Mouse (Mus musculus) intestine, embryonic 14.5 days (tissue): Measurements from ENCODE around the gene Tgm5. TPM values are rescaled to one million over a fixed set of nuclear protein-coding genes. Genes with fewer than 3 reads are reported as not detected.
A peak's percentile ranks its signal among the peaks of the same experiment; 100 is the strongest.

Experiments used
- ATAC-seq: fragments of 200-750 bp; cut with Nextera tagmentation; replicated peaks from 2 replicates; pipeline ENCODE4 v1.8.0; 2017; ENCODE audit warnings: low read depth, moderate number of reproducible peaks, moderate TSS enrichment, moderate library complexity; ENCODE audit not compliant: low FRiP score, low TSS enrichment
- DNase-seq: peaks from one replicate; pipeline ENCODE4 v3.0.0-alpha.2; 2018; ENCODE audit warnings: low spot score
- H3K27ac ChIP-seq: fragments of 300-500 bp; sonication (generic); 2 replicates; pipeline ENCODE4 v1.5.1; 2014; ENCODE audit warnings: low read depth, mild to moderate bottlenecking, control low read depth
- H3K27me3 ChIP-seq: fragments of 300-500 bp; sonication (generic); replicated peaks from 2 replicates; pipeline ENCODE4 v1.6.1; 2014; ENCODE audit warnings: low read length, control low read depth; ENCODE audit not compliant: control insufficient read depth, insufficient read depth
- H3K36me3 ChIP-seq: fragments of 300-500 bp; sonication (generic); 2 replicates; pipeline ENCODE4 v1.6.1; 2014; ENCODE audit warnings: low read length, control low read depth; ENCODE audit not compliant: control insufficient read depth, insufficient read depth
- H3K4me1 ChIP-seq: fragments of 300-500 bp; sonication (generic); replicated peaks from 2 replicates; pipeline ENCODE4 v1.6.1; 2014; ENCODE audit warnings: low read length, control low read depth, mixed read lengths; ENCODE audit not compliant: control insufficient read depth, insufficient read depth
- H3K4me2 ChIP-seq: fragments of 300-500 bp; sonication (generic); 2 replicates; pipeline ENCODE4 v1.6.1; 2014; ENCODE audit warnings: low read length
- H3K4me3 ChIP-seq: fragments of 300-500 bp; sonication (generic); 2 replicates; pipeline ENCODE4 v1.5.1; 2014; ENCODE audit warnings: low read depth, low read length, control low read depth, mixed read lengths
- H3K9ac ChIP-seq: fragments of 300-500 bp; sonication (generic); 2 replicates; pipeline ENCODE4 v1.6.1; 2014; ENCODE audit warnings: mild to moderate bottlenecking, low read length
- H3K9me3 ChIP-seq: fragments of 300-500 bp; sonication (generic); 2 replicates; pipeline ENCODE4 v1.6.1; 2016; ENCODE audit warnings: low read length, control low read depth; ENCODE audit not compliant: control insufficient read depth
- whole genome bisulfite sequencing: fragments of 180-500 bp; shearing (Covaris S2); extraction: QIAGEN DNeasy Blood & Tissue Kit; methylation state at CpG from one replicate; pipeline ENCODE4 v1.1.7; 2014; 5-methylcytosine and 5-hydroxymethylcytosine counted together
- polyA plus RNA-seq: library from polyadenylated mRNA; unstranded; fragments of >200 nt; fragmentation: Nextera tagmentation; extraction: Ambion mirVana; gene quantifications from 2 replicates; pipeline ENCODE4 v1.2.1, GENCODE M21; 2014

Gene Tgm5
- polyA plus RNA-seq, 1 experiment from 2014 or later, result 0.11 TPM

DNA sequence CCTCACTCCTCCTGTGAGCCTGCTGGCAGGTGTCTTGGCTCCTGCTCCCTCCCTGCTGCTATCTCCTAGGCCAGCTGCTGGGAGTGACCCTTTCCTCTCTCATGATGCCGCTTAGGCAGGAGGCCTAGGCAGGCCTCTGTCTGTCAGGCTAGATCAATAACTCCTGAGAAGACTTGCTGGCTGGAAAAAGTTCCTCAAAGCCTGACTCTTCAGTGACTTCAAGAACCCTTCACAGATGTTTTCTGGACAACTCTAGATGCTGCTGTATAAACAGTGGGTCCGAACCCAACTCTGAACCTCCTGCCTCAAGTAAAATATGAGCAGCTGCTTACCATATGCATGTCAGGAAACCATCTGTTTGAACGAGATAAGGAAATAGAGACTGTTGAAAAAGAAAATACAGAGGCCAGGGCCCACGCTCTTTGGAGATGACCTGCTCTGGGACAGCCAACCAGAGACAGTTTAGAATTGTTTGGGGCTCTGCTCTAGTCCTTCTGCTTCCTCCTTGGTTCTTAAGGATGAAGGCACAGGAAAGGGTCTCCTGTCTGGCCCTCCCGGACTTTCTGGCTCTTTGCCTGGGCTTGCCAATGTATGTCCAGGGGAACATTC is 48.8 kb downstream of the Tgm5 start, which contains the start of gene Epb42:
Gene Epb42 (minus strand): TSS at position 340 of the 609 bp plus-strand sequence.
- H3K4me3 ChIP-seq, result no peak within 1 kb of the TSS

DNA sequence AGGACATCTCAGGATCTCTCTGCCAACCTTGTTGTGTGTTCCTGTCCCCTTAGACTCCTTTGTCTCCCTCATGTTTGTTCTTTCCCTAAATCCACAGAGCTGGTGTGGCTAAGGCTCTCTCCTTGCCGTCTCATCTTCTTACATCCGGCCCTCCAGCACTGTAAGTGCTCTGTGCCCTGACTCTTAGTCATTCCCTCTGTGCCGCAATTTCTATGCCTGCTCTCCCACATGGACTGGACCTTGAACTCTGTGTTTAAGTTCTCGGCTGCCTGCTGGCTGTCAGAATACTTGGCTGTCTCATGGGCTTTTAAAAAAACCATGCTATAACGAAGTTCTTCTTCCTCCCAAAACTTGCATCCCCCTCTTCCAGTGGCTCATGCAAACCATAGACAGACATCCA is 62.7 kb downstream of the Tgm5 start:
- DNase-seq (no peak), ATAC-seq (no peak)
- no peak overlapping the region for H3K27ac ChIP-seq
- WGBS, result 70% methylated on average over 5 of the region's 5 CpGs
- no peak overlapping the region for H3K4me2 ChIP-seq
- H3K9ac ChIP-seq, result no peak overlapping the region
- H3K4me3 ChIP-seq, result no peak overlapping the region
- H3K9me3 ChIP-seq, result no peaks in the 10 kb centered on the region
- H3K27me3 ChIP-seq, result no peaks in the 10 kb centered on the region
- no peaks in the 10 kb centered on the region for H3K4me1 ChIP-seq
- H3K36me3 ChIP-seq, result no peaks in the 10 kb centered on the region

More for the DNA sequence above, 48.8 kb downstream of the Tgm5 start, which contains the start of gene Epb42:
- Histone ChIP-seq H3K9ac (no peak within 1 kb of the TSS), H3K4me1 (no peaks in the 10 kb centered on the region), H3K36me3 (no peaks in the 10 kb centered on the region), H3K4me2 (no peak within 1 kb of the TSS), H3K27me3 (no peaks in the 10 kb centered on the region), H3K27ac (no peak within 1 kb of the TSS), H3K9me3 (no peaks in the 10 kb centered on the region)
- no peak for DNase-seq
- whole genome bisulfite sequencing, result 58% methylated on average over 5 of the region's 5 CpGs
- ATAC-seq, result no peak

DNA sequence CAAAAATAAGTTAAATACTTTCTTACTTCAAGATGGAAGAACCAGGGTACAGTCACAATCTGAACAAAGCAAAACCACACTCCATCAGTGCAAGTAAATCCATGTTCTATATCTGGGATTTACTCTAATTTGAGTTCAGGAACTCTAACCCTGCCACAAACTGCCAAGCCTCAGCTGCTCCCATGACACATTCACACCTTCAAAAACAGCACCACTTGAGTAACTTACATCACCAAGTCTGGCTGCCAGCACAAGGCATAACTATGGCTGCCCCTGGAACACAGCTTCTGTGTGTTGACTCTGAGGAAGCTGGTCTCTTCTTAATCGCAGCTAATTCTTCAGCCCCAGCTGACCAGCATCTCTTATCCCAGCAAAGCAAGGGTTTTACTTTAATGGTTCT is 68.5 kb downstream of the Tgm5 start:
- WGBS, result 87% methylated on average over 1 of the region's 1 CpGs
- H3K4me1 ChIP-seq, result no peaks in the 10 kb centered on the region
- H3K27ac ChIP-seq, result no peak overlapping the region
- H3K36me3 ChIP-seq, result peaks cover 39% of the 10 kb centered on the region
- H3K27me3 ChIP-seq, result no peaks in the 10 kb centered on the region
- H3K4me3 ChIP-seq, result no peak overlapping the region
- no peak for ATAC-seq
- H3K9ac ChIP-seq, result no peak overlapping the region
- H3K9me3 ChIP-seq, result no peaks in the 10 kb centered on the region
- H3K4me2 ChIP-seq, result no peak overlapping the region
- DNase-seq, result no peak

DNA sequence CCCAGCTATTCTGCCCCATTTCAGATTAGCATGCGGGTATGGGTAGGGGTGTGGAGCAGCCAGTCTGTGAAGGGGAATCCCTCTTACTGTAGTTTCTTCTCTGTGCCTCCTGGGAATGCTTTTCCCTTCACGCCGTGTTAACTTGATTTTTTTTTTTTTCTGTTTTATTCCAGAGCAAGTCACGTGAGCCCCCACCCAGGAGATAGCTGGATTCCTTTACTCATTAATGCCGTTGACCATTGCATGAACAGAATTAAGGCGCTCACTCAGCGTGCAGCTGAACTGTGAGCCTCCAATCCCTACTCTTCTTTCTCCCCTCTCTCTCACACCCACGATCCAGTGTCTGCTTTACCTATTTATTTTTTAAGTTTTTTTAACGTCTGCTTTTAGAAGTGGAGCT is 69.4 kb downstream of the Tgm5 start:
- WGBS, result 90% methylated on average over 9 of the region's 9 CpGs
- no peak for ATAC-seq
- no peak for DNase-seq

DNA sequence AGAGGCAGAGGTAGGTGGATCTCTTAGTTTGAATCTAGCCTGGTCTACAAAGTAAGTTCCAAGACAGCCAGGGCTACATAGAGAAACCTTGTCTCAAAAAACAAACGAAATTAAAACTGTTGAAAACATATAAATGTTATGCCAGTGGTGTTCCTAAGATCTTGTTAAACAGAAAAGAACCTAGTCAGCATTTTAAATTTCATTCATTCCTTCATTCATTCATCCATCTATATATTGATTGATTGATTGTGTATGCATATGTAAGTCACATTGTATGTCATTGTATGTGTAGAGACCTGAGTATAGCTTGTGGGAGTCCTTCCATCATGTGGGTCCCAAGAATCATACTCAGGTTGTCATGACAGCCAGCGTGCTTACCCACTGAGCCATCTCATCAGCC is 70.1 kb downstream of the Tgm5 start:
- Histone ChIP-seq H3K27me3 (no peaks in the 10 kb centered on the region), H3K4me1 (no peaks in the 10 kb centered on the region), H3K9ac (no peak overlapping the region), H3K9me3 (no peaks in the 10 kb centered on the region), H3K36me3 (peaks cover 45% of the 10 kb centered on the region), H3K27ac (no peak overlapping the region), H3K4me2 (no peak overlapping the region), H3K4me3 (no peak overlapping the region)
- no peak for DNase-seq
- no peak for ATAC-seq
- WGBS, result 86% methylated on average over 2 of the region's 2 CpGs

More for the DNA sequence above, 69.4 kb downstream of the Tgm5 start:
- Histone ChIP-seq H3K36me3 (peaks cover 40% of the 10 kb centered on the region), H3K27me3 (no peaks in the 10 kb centered on the region), H3K4me3 (no peak overlapping the region), H3K4me2 (no peak overlapping the region), H3K4me1 (no peaks in the 10 kb centered on the region), H3K27ac (no peak overlapping the region), H3K9ac (no peak overlapping the region), H3K9me3 (no peaks in the 10 kb centered on the region)

DNA sequence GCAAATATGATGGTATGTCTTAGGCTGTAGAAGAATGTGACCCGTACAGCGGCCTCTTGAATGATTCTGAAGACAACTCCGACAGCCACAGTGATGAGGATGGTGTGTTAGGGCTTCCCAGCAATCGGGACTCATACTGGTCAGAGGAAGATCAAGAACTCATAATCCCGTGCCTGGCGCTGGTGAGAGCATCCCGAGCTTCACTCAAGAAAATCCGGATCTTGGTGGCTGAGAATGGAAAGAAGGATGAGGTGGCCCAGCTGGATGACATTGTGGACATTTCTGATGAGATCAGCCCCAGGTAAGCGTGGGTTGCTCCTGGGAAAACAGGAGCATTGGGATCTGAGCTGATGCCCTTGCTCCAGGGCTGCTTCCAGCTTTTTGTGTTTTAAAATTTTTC is 73.0 kb downstream of the Tgm5 start:
- Histone ChIP-seq H3K9ac (no peak overlapping the region), H3K27ac (no peak overlapping the region), H3K4me2 (no peak overlapping the region), H3K27me3 (no peaks in the 10 kb centered on the region), H3K9me3 (no peaks in the 10 kb centered on the region), H3K4me1 (peaks cover 7% of the 10 kb centered on the region), H3K4me3 (no peak overlapping the region), H3K36me3 (peaks cover 44% of the 10 kb centered on the region)
- DNase-seq, result no peak
- WGBS, result 89% methylated on average over 9 of the region's 9 CpGs
- no peak for ATAC-seq

DNA sequence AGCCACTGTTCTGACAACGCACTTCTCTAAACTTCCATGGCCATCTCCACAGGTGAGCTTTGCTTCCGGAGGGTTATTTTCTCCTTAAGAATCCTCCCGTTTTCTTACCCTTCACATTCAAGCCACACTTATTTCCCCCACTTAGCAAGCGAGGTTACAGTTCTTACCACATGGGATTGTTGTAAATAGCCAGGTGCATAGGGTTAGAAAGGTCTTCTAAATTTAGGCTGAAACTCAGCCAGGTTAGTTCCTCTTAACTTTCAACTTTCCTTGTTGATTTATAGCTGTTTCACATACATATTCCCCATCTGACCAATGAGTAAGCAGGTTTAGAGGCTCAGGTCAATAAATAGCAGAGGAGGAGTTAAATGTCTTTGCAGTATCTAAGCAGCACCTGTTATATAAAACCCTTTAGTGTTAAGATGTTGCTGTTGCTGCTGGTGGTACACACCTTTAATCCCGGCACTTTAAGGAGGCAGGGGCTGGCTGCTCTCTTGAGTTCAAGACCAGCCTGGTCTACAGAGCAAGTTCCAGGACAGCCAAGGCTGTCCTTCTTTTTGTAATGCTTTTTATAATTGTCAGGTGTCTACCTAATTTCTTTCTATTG is 76.5 kb downstream of the Tgm5 start:
- DNase-seq (no peak), ATAC-seq (no peak)
- peak overlapping the region; percentile 77 for H3K4me3 ChIP-seq
- peak overlapping the region; percentile 93 for H3K4me2 ChIP-seq
- peak overlapping the region; percentile 57 for H3K9ac ChIP-seq
- WGBS, result 21% methylated on average over 5 of the region's 5 CpGs
- no peak overlapping the region for H3K27ac ChIP-seq
- peaks cover 7% of the 10 kb centered on the region for H3K4me1 ChIP-seq
- H3K9me3 ChIP-seq, result no peaks in the 10 kb centered on the region
- H3K36me3 ChIP-seq, result peaks cover 20% of the 10 kb centered on the region
- H3K27me3 ChIP-seq, result no peaks in the 10 kb centered on the region

DNA sequence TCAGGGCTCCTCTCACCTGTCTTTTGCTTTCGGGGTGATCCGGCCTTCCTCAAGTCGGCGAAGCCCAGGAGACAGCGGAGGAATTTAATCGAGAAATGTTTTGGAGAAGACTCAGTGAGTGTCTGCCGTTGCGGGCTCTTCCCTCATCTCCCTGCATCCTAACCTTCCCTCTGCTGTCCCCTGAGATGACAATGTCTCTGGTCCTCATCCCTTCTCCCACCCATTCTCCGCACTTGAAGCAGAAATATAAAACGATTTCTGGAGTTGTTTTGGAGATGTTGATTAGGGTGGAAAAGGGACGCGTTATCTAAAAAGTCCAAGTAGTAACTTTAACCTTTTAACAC is 77.0 kb downstream of the Tgm5 start:
- H3K27me3 ChIP-seq, result no peaks in the 10 kb centered on the region
- H3K36me3 ChIP-seq, result peaks cover 16% of the 10 kb centered on the region
- H3K4me2 ChIP-seq, result peak overlapping the region; percentile 93
- ATAC-seq, result no peak
- H3K9me3 ChIP-seq, result no peaks in the 10 kb centered on the region
- under 1% methylated on average over 12 of the region's 12 CpGs for WGBS
- H3K9ac ChIP-seq, result peak overlapping the region; percentile 57
- H3K27ac ChIP-seq, result no peak overlapping the region
- no peak for DNase-seq
- peak overlapping the region; percentile 77 for H3K4me3 ChIP-seq
- H3K4me1 ChIP-seq, result peaks cover 7% of the 10 kb centered on the region
